Mouse (Mus musculus) G1E (cell line): ENCODE data around the gene Gm17019.
"Not testable (repeated sequence)": the region's sequence is repeated elsewhere in the genome, so short reads cannot be mapped to it uniquely, and the experiment has no call there.

Source experiments
- CTCF ChIP-seq: IDR thresholded peaks from 2 replicates; pipeline ENCODE4 v1.5.1; 2012; ENCODE audit warnings: low read depth, low read length, inconsistent platforms, mixed read lengths
- GATA1 ChIP-seq: IDR thresholded peaks from 2 replicates; pipeline ENCODE4 v1.6.1; 2012; ENCODE audit warnings: borderline replicate concordance, low read length, inconsistent platforms, mixed read lengths
- POLR2AphosphoS5 ChIP-seq: IDR thresholded peaks from 2 replicates; pipeline ENCODE4 v1.6.1; 2012; ENCODE audit warnings: low read depth, low read length, inconsistent platforms; ENCODE audit not compliant: insufficient replicate concordance
- TAL1 ChIP-seq: conservative IDR thresholded peaks from 2 replicates; pipeline ENCODE4 v1.6.1; 2012; ENCODE audit warnings: low read depth, low read length, inconsistent platforms, mixed read lengths

GRCm38 (mm10) chr5:15024316-15024715 is 8.5 kb downstream of the Gm17019 start:
- not testable (repeated sequence) for TF ChIP-seq CTCF, GATA1, TAL1, POLR2AphosphoS5
